Mouse (Mus musculus): ENCODE data around the gene Cnnm4.

DNA sequence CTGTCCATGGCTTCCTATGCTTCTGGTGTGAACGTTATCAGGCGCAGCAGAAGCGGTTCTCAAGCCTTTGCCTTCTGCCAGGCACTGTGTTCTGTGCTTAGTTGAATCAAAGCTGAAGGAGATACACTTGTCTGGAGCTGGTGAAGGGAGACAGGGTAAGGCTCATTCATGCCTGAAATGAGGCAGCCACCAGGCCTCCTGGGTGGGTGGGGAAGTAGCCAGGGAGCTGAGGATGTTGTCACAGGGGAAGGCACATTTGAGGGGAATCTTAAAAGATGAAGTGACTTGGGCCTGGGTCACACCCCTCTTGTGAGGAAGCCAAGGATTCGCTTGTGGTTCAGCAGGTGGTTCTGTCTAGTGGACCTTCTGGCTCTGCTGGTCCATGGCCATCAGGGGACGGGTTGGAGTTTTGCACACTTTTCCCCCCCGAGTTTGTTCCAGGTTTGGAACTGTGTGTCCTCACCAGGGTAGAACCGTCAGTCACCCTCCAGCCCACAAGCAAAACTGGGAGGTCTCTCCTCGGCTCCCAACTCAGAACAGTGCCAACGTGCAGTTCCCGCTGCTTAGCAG is 1.9 kb downstream of the Cnnm4 start:
- TF ChIP-seq POLR2A (IDR thresholded peaks at IDR 0.05; ENCODE audit: borderline replicate concordance, low read depth, low read length) (no peak), CTCF (IDR thresholded peaks at IDR 0.05; ENCODE audit: low read depth, low read length) (no peak)
